Mouse (Mus musculus) limb, embryonic 13.5 days (tissue): ENCODE results near the gene Gm20388. TPM values are rescaled to one million over a fixed set of nuclear protein-coding genes. Genes with fewer than 3 reads are reported as not detected.

Source experiments
- ATAC-seq: fragments of 200-750 bp; cut with Nextera tagmentation; 2 replicates; pipeline ENCODE4 v1.8.0; 2017; ENCODE audit warnings: low read depth, moderate number of reproducible peaks, moderate TSS enrichment; ENCODE audit not compliant: low FRiP score
- H3K27ac ChIP-seq: fragments of 300-500 bp; sonication (generic); 2 replicates; pipeline ENCODE4 v1.5.1; 2015; ENCODE audit warnings: inconsistent platforms, mild to moderate bottlenecking, moderate library complexity
- H3K27me3 ChIP-seq: fragments of 300-500 bp; sonication (generic); 2 replicates; pipeline ENCODE4 v1.6.1; 2015; ENCODE audit warnings: mild to moderate bottlenecking, inconsistent platforms
- H3K36me3 ChIP-seq: fragments of 300-500 bp; sonication (generic); 2 replicates; pipeline ENCODE4 v1.6.1; 2015; ENCODE audit warnings: inconsistent platforms, mild to moderate bottlenecking, moderate library complexity
- H3K4me1 ChIP-seq: fragments of 300-500 bp; sonication (generic); 2 replicates; pipeline ENCODE4 v1.6.1; 2015; ENCODE audit warnings: inconsistent platforms
- H3K4me2 ChIP-seq: fragments of 300-500 bp; sonication (generic); replicated peaks from 2 replicates; pipeline ENCODE4 v1.6.1; 2015; ENCODE audit warnings: inconsistent platforms, mild to moderate bottlenecking, moderate library complexity
- H3K4me3 ChIP-seq: fragments of 300-500 bp; sonication (generic); 2 replicates; pipeline ENCODE4 v1.5.1; 2015; ENCODE audit warnings: moderate library complexity, mild to moderate bottlenecking, inconsistent platforms
- H3K9ac ChIP-seq: fragments of 300-500 bp; sonication (generic); 2 replicates; pipeline ENCODE4 v1.6.1; 2015; ENCODE audit warnings: mild to moderate bottlenecking, inconsistent platforms
- H3K9me3 ChIP-seq: fragments of 300-500 bp; sonication (generic); 2 replicates; pipeline ENCODE4 v1.6.1; 2016; ENCODE audit warnings: inconsistent platforms
- WGBS: fragments of 180-500 bp; shearing (Covaris S2); methylation state at CpG from one replicate; pipeline ENCODE4 v1.1.7; 2015; 5-methylcytosine and 5-hydroxymethylcytosine counted together
- polyA plus RNA-seq: library from polyadenylated mRNA; unstranded; fragments of >200 nt; fragmentation: Nextera tagmentation; extraction: Ambion mirVana; gene quantifications from 2 replicates; pipeline ENCODE4 v1.2.1, GENCODE M21; 2015

Gm20388 gene
- polyA plus RNA-seq, 1 experiment from 2014 or later = 7.1 TPM

DNA sequence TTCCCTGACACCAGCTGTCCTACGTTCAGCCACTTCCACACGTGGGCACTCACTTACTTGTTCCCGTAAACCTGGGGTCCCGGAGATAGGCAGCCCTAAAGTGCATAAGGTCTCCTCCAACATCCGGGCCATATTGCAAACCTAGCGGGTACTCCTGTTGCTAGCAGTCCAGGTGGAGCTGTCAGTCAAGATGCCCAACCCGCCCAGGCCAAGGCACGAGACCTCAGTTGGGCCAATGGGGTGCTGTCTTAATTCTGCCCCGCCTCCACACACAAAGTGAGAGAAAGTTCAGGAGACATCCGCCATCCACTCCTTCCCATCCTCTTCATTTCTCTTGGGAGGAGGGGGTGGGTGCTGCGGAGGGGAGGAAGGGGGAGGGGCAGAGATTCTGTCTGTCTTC lies 715.8 kb downstream of the Gm20388 start:
- Histone ChIP-seq H3K4me1 (peaks cover 14% of the 10 kb centered on the region; the same call in 1 of the 2 replicates), H3K27ac (no peak overlapping the region), H3K36me3 (no peaks in the 10 kb centered on the region), H3K9me3 (no peaks in the 10 kb centered on the region), H3K27me3 (no peaks in the 10 kb centered on the region), H3K4me3 (no peak overlapping the region), H3K4me2 (no peak overlapping the region), H3K9ac (no peak overlapping the region)
- ATAC-seq = no peak
- 64% methylated on average over 11 of the region's 11 CpGs for WGBS

DNA sequence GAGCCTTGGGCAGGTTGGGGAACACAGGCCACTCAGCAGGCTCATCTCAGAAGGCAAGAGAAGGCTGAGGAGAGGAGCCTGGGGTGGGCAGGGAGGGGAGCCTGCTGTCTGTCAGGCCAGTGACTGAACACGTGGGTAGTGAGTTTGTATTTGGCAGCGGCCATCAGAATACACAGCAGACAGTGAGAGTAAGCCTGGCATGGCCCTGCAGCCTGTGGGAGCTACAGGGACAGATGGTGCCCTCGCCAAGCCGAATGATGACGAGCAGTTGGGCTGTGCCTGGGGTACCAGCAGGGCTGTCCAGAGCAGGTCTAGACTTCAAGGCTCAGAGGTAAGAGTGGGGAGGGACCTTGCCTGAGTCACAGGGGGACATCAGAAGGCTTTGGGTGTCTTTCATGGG lies 716.7 kb downstream of the Gm20388 start:
- H3K4me1 ChIP-seq = peaks cover 22% of the 10 kb centered on the region
- WGBS = 94% methylated on average over 5 of the region's 5 CpGs
- no peaks in the 10 kb centered on the region for H3K9me3 ChIP-seq
- H3K36me3 ChIP-seq = no peaks in the 10 kb centered on the region
- H3K4me3 ChIP-seq = no peak overlapping the region
- no peak overlapping the region for H3K4me2 ChIP-seq
- H3K9ac ChIP-seq = no peak overlapping the region
- ATAC-seq = no peak
- H3K27ac ChIP-seq = no peak overlapping the region
- H3K27me3 ChIP-seq = no peaks in the 10 kb centered on the region

- H3K27ac ChIP-seq = no peak overlapping the region
- no peak for ATAC-seq
- H3K36me3 ChIP-seq = no peaks in the 10 kb centered on the region
- 0 out of 2 replicates have a peak, but pooled peaks cover 6% of the 10 kb centered on the region for H3K9me3 ChIP-seq
- no peak overlapping the region for H3K9ac ChIP-seq
- H3K27me3 ChIP-seq = peaks cover 19% of the 10 kb centered on the region
- H3K4me1 ChIP-seq = peaks cover 43% of the 10 kb centered on the region
- no peak overlapping the region for H3K4me3 ChIP-seq
- H3K4me2 ChIP-seq = no peak overlapping the region
- WGBS = 47% methylated on average over 5 of the region's 5 CpGs
Observed at GRCm38 (mm10) chr8:120630031-120630430, 719.4 kb downstream of the Gm20388 start.

GRCm38 (mm10) chr8:120630848-120631247 lies 720.2 kb downstream of the Gm20388 start:
- peaks cover 25% of the 10 kb centered on the region for H3K27me3 ChIP-seq
- WGBS = 37% methylated on average over 6 of the region's 6 CpGs

GRCm38 (mm10) chr8:120631441-120632375 lies 721.1 kb downstream of the Gm20388 start:
- Histone ChIP-seq H3K9ac (no peak overlapping the region), H3K4me3 (no peak overlapping the region), H3K4me2 (no peak overlapping the region), H3K4me1 (peaks cover 43% of the 10 kb centered on the region), H3K36me3 (no peaks in the 10 kb centered on the region), H3K27me3 (peaks cover 33% of the 10 kb centered on the region), H3K9me3 (0 out of 2 replicates have a peak, but pooled peaks cover 6% of the 10 kb centered on the region), H3K27ac (no peak overlapping the region)
- 72% methylated on average over 21 of the region's 21 CpGs for WGBS
- ATAC-seq = no peak

More at GRCm38 (mm10) chr8:120630848-120631247, 720.2 kb downstream of the Gm20388 start:
- no peak overlapping the region for H3K4me3 ChIP-seq
- ATAC-seq = no peak
- H3K9ac ChIP-seq = no peak overlapping the region
- no peak overlapping the region for H3K27ac ChIP-seq
- H3K36me3 ChIP-seq = no peaks in the 10 kb centered on the region
- 0 out of 2 replicates have a peak, but pooled peaks cover 6% of the 10 kb centered on the region for H3K9me3 ChIP-seq
- peaks cover 43% of the 10 kb centered on the region for H3K4me1 ChIP-seq
- no peak overlapping the region for H3K4me2 ChIP-seq

DNA sequence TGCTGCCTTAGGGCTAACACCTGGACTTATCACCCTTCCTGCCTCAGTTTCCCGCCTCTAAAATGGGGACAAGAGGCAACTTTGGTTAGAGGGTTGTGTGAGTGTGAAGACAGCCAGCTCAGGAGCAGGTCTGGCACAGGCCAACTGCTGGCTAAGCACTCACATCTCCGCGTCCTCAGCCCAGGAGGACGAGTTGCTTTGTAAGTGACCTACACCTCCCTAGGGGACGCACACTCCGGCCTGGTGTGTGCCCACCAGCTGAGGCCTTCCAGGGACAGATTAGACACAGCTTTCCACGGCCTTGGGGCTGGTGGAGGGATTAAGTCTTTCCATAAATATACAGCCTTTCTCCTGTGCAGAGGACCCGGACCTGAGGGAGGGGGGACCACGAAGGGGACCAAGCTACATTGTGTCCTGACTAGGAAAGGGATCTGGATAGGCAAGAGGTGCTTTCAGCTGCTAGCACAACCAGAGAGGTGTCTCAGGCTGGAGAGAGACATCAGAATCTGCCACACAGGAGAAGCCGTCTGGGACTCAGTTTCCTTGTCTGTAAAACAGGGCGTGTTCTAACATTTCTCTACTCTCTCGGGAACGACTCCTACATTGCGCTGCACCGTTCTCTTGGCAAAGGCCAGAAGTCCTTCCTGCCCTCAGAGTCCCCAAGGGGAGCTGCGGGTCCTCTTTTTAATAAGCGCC lies 722.5 kb downstream of the Gm20388 start:
- 0 out of 2 replicates have a peak, but pooled peaks cover 6% of the 10 kb centered on the region for H3K9me3 ChIP-seq
- no peak for ATAC-seq
- H3K4me1 ChIP-seq = peaks cover 43% of the 10 kb centered on the region
- no peak overlapping the region for H3K27ac ChIP-seq
- peaks cover 33% of the 10 kb centered on the region for H3K27me3 ChIP-seq
- H3K36me3 ChIP-seq = no peaks in the 10 kb centered on the region
- peak overlapping the region; percentile 78; the same call in 1 of the 2 replicates for H3K9ac ChIP-seq
- H3K4me2 ChIP-seq = peak overlapping the region; percentile 99
- WGBS = 31% methylated on average over 17 of the region's 17 CpGs
- peak overlapping the region; percentile 71 for H3K4me3 ChIP-seq

DNA sequence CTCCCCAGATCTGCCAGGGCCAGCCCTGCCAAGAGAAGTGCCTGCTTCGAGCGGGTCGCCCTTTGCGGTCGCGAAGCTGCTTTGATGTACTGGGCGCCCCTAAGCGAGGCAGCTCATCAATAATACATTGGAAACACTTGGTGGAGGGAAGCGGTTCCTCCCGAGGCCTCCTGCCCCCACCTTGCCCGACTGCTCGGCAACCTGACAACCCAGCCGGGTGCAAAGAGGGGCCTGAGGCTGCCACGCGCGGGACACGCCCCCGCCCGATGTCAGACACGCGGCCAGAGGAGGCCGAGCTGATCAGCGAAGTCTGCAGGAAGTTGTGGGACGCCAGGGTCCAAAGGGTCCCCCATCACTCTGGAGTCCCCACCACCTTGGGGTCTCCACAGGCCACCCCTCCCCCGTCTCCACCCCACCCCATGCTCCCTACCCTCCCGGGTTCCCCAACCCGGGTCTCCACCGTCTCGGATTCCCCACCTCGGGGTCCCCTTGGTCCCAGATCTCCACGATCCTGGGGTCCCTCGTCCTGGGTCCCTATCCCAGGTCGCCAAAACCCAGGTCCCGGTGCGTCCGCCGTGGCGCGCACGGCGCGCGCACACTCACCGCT lies 723.1 kb downstream of the Gm20388 start:
- H3K4me3 ChIP-seq = peak overlapping the region; percentile 71
- under 1% methylated on average over 44 of the region's 44 CpGs for WGBS
- H3K9me3 ChIP-seq = 0 out of 2 replicates have a peak, but pooled peaks cover 6% of the 10 kb centered on the region
- no peaks in the 10 kb centered on the region for H3K36me3 ChIP-seq
- peak; percentile 41; the same call in 1 of the 2 replicates for ATAC-seq
- H3K4me1 ChIP-seq = peaks cover 43% of the 10 kb centered on the region
- peaks cover 33% of the 10 kb centered on the region for H3K27me3 ChIP-seq
- H3K9ac ChIP-seq = peak overlapping the region; percentile 78
- H3K4me2 ChIP-seq = peak overlapping the region; percentile 99
- no peak overlapping the region for H3K27ac ChIP-seq

DNA sequence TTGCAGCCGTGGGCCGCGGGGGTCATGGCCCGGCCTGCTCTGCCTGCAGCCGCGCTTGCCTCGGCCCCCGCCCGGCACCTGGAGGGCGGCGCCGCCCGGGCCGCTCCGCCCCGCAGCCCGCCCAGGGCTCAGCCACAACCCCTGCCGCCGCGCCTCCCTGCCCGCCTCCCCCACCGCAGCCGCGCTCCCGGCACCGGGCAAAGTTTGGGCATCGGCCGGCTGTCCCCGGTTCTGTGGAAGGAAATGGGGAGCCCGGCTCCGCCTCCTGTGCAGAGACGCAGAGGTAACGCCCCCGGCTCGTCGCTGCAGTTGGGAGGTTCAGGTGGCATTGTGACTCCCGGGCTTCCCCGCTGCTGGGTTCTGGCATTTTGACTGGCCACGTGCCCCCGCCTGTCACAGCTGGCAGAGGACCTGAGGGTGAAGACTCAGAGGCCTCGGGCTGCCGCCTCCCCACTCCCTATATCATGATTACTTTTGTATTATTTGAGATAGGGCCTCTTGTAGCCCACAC lies 723.7 kb downstream of the Gm20388 start:
- WGBS = under 1% methylated on average over 37 of the region's 42 CpGs
- H3K36me3 ChIP-seq = no peaks in the 10 kb centered on the region
- H3K27ac ChIP-seq = no peak overlapping the region
- H3K9ac ChIP-seq = peak overlapping the region; percentile 78
- H3K4me1 ChIP-seq = peaks cover 43% of the 10 kb centered on the region
- H3K4me3 ChIP-seq = peak overlapping the region; percentile 71
- 0 out of 2 replicates have a peak, but pooled peaks cover 6% of the 10 kb centered on the region for H3K9me3 ChIP-seq
- peaks cover 33% of the 10 kb centered on the region for H3K27me3 ChIP-seq
- peak; percentile 42 for ATAC-seq
- peak overlapping the region; percentile 99 for H3K4me2 ChIP-seq

- Histone ChIP-seq H3K4me2 (no peak overlapping the region), H3K36me3 (no peaks in the 10 kb centered on the region)
- 46% methylated on average over 8 of the region's 8 CpGs for WGBS
Observed at GRCm38 (mm10) chr8:120641245-120641644, 730.6 kb downstream of the Gm20388 start.

GRCm38 (mm10) chr8:120642031-120642662 lies 731.5 kb downstream of the Gm20388 start:
- H3K27me3 ChIP-seq = no peaks in the 10 kb centered on the region
- H3K9me3 ChIP-seq = no peaks in the 10 kb centered on the region
- no peak overlapping the region for H3K9ac ChIP-seq
- no peak overlapping the region for H3K4me2 ChIP-seq
- ATAC-seq = no peak
- H3K4me3 ChIP-seq = no peak overlapping the region
- no peaks in the 10 kb centered on the region for H3K36me3 ChIP-seq
- WGBS = 84% methylated on average over 10 of the region's 10 CpGs
- H3K4me1 ChIP-seq = no peaks in the 10 kb centered on the region
- no peak overlapping the region for H3K27ac ChIP-seq

More at GRCm38 (mm10) chr8:120641245-120641644, 730.6 kb downstream of the Gm20388 start:
- H3K4me1 ChIP-seq = no peaks in the 10 kb centered on the region
- H3K9ac ChIP-seq = no peak overlapping the region
- peaks cover 4% of the 10 kb centered on the region; the same call in 1 of the 2 replicates for H3K27me3 ChIP-seq
- no peak overlapping the region for H3K27ac ChIP-seq
- no peak for ATAC-seq
- H3K9me3 ChIP-seq = no peaks in the 10 kb centered on the region
- H3K4me3 ChIP-seq = no peak overlapping the region

- Histone ChIP-seq H3K9ac (no peak overlapping the region), H3K4me2 (no peak overlapping the region), H3K27ac (no peak overlapping the region), H3K4me1 (no peaks in the 10 kb centered on the region), H3K27me3 (no peaks in the 10 kb centered on the region), H3K9me3 (no peaks in the 10 kb centered on the region), H3K36me3 (no peaks in the 10 kb centered on the region), H3K4me3 (no peak overlapping the region)
- no peak for ATAC-seq
- 81% methylated on average over 7 of the region's 7 CpGs for WGBS
Observed at GRCm38 (mm10) chr8:120644663-120645062, 734.0 kb downstream of the Gm20388 start.
